Mouse (Mus musculus): ENCODE measurements around the gene Nos1ap.

GRCm38 (mm10) chr1:170485119-170485518 lies 104.5 kb downstream of the Nos1ap start:
- TF ChIP-seq CTCF (IDR thresholded peaks at IDR 0.05; ENCODE audit: low read depth) (no peak), EP300 (IDR thresholded peaks at IDR 0.05; ENCODE audit: low read depth) (no peak)

All from liver, postnatal 0 days (tissue).